Mouse (Mus musculus): ENCODE data around the gene Dusp8. TPM values are rescaled to one million over a fixed set of nuclear protein-coding genes. Genes with fewer than 3 reads are reported as not detected.
A peak's percentile ranks its signal among the peaks of the same experiment; 100 is the strongest.

The Dusp8 gene
- polyA plus RNA-seq, 1 experiment from 2014 or later: 0.88 TPM

DNA sequence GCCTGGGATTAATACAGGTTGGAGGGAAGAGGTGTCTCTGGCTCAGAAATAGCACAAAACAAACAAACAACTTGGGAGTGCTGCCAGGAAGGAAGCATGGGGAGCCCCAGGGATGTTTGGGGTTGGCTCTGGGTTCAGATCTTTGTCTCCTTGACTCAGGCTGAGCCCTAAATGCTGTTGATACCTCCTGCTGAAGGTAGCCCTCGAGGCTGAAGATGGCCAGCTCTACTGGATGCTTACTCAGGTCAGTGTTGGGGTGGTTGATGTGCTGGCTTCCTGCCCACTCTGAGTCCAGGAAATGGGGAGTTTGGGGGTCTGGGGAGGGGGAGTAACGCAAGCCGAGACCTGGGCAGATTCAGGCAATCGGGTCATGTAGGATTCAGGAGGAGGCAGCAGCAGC, 1.1 kb upstream of the Dusp8 start:
- H3K27ac ChIP-seq: no peak overlapping the region
- no peaks in the 10 kb centered on the region for H3K9me3 ChIP-seq
- no peak overlapping the region for H3K9ac ChIP-seq (replicated peaks)
- peaks cover 20% of the 10 kb centered on the region for H3K4me1 ChIP-seq (replicated peaks)
- peaks cover 84% of the 10 kb centered on the region for H3K27me3 ChIP-seq
- no peaks in the 10 kb centered on the region for H3K36me3 ChIP-seq
- H3K4me3 ChIP-seq (replicated peaks): no peak overlapping the region
- 67% methylated on average over 4 of the region's 4 CpGs for WGBS
- H3K4me2 ChIP-seq: no peak overlapping the region
- no peak for ATAC-seq (ENCODE audit: insufficient number of reproducible peaks, insufficient read depth, low FRiP score, low TSS enrichment, low read depth)

DNA sequence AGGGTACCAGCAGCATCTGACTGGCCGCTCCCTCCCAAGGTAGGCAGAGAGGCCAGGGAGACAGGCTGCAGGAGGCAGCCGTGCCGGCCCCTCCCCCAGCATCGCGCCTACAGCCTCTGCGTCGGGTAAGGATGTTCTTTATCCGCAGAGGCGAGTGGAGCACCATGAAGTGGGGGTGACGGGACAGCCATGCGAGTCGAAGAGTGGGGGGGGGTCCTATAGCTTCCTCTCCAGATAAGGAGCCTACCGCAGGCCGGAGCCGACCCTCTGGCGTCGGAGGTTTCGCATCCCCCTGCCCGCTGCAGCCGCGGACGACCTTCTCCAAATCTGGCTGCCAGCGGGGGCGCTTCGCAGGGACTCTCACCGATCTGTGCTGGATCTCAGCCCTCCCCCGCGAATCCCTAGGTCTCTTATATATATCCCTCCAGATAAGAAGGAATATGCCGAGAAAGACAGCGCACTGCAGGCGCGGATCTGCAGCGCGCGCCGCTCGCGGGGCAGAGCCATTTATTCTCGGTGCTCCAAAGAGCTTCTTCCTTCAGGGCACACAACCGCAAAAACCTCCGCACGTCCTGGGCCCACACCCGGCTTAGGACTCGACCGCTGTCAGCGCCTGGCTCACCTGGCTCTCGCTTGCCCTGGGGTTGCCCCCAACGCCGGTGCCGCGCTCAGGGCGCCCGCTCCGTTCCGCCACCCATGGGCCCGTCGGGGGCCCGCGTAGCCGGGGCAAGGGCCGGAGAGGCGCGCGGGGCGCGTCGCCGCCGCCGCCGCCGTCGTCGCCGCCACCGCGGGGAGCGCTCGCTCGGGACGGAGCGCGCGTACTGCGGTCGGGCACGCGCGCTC, 1.1 kb downstream of the Dusp8 start:
- 1% methylated on average over 89 of the region's 89 CpGs for WGBS
- ATAC-seq (ENCODE audit: insufficient number of reproducible peaks, insufficient read depth, low FRiP score, low TSS enrichment, low read depth): no peak
- Histone ChIP-seq H3K9ac (replicated peaks) (peak overlapping the region; percentile 63), H3K4me2 (peak overlapping the region; percentile 92), H3K4me3 (replicated peaks) (peak overlapping the region; percentile 69), H3K9me3 (no peaks in the 10 kb centered on the region), H3K4me1 (replicated peaks) (peaks cover 20% of the 10 kb centered on the region), H3K36me3 (no peaks in the 10 kb centered on the region), H3K27me3 (peaks cover 93% of the 10 kb centered on the region), H3K27ac (no peak overlapping the region)

DNA sequence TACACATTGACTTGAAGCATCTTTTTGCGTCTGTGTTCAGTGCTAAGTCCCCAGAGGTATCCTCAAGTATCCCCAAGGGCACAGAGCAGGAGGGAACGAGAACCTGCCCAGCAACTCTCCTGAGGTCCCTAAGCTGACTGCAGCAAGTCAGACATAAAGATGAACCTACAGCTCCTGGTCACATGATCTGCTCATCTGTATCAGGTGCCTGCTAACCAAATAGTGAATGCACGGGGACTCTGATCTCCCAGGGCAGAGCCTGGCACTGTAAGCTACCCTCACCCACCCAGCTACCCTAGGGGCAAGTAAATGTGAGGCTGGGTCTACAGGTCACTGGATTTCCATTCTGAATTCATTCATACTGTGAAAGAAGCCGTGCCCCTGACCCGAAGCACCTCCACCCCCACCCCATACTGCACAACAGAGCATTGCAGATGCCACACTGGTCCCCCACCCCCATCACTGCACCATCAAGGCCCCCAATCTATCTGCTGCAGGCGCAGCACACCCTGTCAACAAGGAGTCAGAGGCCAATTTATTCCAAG, 1.9 kb downstream of the Dusp8 start:
- Histone ChIP-seq H3K4me2 (peak overlapping the region; percentile 92), H3K4me1 (replicated peaks) (peaks cover 25% of the 10 kb centered on the region), H3K9me3 (no peaks in the 10 kb centered on the region), H3K4me3 (replicated peaks) (peak overlapping the region; percentile 69), H3K36me3 (no peaks in the 10 kb centered on the region), H3K27me3 (peaks cover 97% of the 10 kb centered on the region), H3K9ac (replicated peaks) (no peak overlapping the region), H3K27ac (no peak overlapping the region)
- WGBS: 27% methylated on average over 6 of the region's 6 CpGs
- no peak for ATAC-seq (ENCODE audit: insufficient number of reproducible peaks, insufficient read depth, low FRiP score, low TSS enrichment, low read depth)

DNA sequence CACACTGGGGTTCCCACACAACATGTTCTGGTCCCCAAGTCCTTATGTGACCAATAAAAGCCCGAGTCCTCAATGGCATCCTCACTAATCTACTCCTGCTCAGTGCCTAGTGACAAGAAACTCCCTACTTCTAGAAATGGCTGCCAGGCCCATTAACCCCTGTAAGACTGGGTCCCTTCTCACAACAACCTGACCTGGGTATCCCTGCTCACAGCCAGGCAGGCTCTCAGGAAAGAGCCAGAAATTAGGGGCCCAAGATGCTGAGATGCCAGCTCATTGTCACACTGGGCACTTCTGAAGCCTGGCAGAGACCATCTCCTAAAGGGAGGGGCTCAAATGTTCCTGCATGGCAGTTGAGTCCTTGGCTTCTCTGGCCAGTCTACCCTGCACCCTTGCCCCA, 2.7 kb downstream of the Dusp8 start:
- Histone ChIP-seq H3K9ac (replicated peaks) (no peak overlapping the region), H3K27ac (no peak overlapping the region), H3K4me3 (replicated peaks) (no peak overlapping the region), H3K27me3 (peaks cover 100% of the 10 kb centered on the region), H3K36me3 (no peaks in the 10 kb centered on the region), H3K4me2 (no peak overlapping the region), H3K4me1 (replicated peaks) (peaks cover 32% of the 10 kb centered on the region), H3K9me3 (no peaks in the 10 kb centered on the region)
- 55% methylated on average over 1 of the region's 1 CpGs for WGBS
- no peak for ATAC-seq (ENCODE audit: insufficient number of reproducible peaks, insufficient read depth, low FRiP score, low TSS enrichment, low read depth)

DNA sequence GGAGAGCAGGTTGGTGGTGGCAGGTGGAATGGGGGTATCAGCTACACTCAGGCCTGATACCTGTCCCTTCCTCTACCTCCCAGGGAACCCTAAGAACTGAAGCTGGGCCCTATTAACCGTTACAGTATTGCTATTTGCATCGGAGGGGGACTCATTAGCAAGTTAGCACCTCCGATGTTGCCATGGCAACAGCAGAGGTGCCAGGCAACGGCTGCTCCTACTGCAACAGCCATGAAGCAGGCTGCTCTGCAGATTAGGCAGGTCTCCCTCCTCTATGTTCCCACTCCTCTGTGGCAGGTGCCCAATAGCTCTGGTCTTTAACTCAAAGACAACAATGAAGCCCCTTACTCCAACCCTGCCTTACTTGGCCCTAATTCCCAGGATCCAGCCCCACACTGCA, 3.8 kb downstream of the Dusp8 start:
- Histone ChIP-seq H3K36me3 (no peaks in the 10 kb centered on the region), H3K27ac (no peak overlapping the region), H3K4me3 (replicated peaks) (no peak overlapping the region), H3K4me2 (no peak overlapping the region), H3K4me1 (replicated peaks) (peaks cover 32% of the 10 kb centered on the region), H3K9me3 (no peaks in the 10 kb centered on the region), H3K27me3 (peaks cover 100% of the 10 kb centered on the region), H3K9ac (replicated peaks) (no peak overlapping the region)
- 2% methylated on average over 4 of the region's 4 CpGs for WGBS
- ATAC-seq (ENCODE audit: insufficient number of reproducible peaks, insufficient read depth, low FRiP score, low TSS enrichment, low read depth): no peak

DNA sequence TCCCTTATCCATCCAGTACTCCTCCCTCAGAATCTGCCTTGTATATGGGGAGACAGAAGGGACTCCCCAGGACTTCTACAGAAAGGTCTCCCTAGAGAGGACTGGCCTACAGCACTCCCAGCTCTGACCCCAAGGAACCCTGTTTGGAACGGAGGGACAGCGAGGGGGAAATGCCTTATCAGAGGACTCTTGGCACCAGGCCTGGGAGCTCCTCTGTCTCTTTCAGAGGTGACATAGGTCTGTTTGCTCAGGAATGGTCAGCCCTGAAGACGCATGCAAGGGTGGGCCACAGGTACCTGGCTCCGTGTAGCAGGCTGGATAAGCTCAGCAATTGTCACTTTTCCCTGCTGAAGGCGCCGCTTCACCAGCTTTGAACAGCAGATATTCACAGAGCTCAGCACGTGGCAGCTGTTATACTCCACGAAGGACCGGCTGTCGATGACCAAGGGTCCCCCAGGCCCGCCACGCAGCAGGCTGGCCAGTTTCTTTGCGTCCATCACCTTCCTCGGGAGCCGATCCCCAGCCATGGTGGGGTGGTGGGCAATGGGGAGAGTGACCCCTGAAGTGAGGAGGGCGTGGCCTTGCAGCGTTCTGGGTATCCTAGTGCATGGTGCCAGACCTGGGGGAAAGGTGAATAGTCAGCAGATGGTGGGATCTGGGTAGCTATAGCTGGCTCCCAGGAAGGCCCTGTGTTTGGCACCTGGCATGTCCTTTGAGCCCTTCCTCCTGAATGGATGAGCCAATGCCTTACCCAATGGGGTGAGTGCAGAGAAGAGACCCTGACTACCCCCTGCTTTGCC, 5.8 kb downstream of the Dusp8 start:
- ATAC-seq (ENCODE audit: insufficient number of reproducible peaks, insufficient read depth, low FRiP score, low TSS enrichment, low read depth): no peak
- Histone ChIP-seq H3K9ac (replicated peaks) (no peak overlapping the region), H3K27ac (no peak overlapping the region), H3K36me3 (no peaks in the 10 kb centered on the region), H3K4me3 (replicated peaks) (no peak overlapping the region), H3K9me3 (no peaks in the 10 kb centered on the region), H3K4me1 (replicated peaks) (peaks cover 26% of the 10 kb centered on the region), H3K27me3 (peaks cover 97% of the 10 kb centered on the region), H3K4me2 (no peak overlapping the region)
- 59% methylated on average over 17 of the region's 17 CpGs for WGBS

DNA sequence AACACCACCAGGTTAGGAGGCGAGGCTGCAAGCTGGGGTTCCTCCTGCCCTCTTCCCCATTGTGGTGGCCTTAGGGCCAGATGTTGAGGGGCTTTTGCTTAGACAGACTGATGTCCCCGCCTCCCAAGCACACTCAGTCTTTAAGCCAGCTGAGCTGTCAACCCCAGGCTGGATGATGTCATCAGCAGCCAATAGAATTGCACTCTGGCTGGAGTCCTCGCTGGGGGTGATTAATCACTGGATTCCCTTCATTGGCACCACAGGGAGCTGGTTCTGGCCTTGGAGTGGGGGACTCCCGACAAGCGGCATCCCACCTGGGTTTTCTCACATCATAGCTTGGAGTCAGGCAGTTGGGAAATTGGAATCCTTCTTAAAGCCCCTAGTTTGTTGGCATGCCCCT, 6.8 kb downstream of the Dusp8 start:
- Histone ChIP-seq H3K4me2 (no peak overlapping the region), H3K9ac (replicated peaks) (no peak overlapping the region), H3K4me1 (replicated peaks) (peaks cover 20% of the 10 kb centered on the region), H3K4me3 (replicated peaks) (no peak overlapping the region), H3K27ac (no peak overlapping the region), H3K36me3 (no peaks in the 10 kb centered on the region), H3K9me3 (no peaks in the 10 kb centered on the region), H3K27me3 (peaks cover 97% of the 10 kb centered on the region)
- ATAC-seq (ENCODE audit: insufficient number of reproducible peaks, insufficient read depth, low FRiP score, low TSS enrichment, low read depth): 0 out of 2 replicates have a peak, but pooled peaks have one; percentile 48
- under 1% methylated on average over 5 of the region's 5 CpGs for WGBS

DNA sequence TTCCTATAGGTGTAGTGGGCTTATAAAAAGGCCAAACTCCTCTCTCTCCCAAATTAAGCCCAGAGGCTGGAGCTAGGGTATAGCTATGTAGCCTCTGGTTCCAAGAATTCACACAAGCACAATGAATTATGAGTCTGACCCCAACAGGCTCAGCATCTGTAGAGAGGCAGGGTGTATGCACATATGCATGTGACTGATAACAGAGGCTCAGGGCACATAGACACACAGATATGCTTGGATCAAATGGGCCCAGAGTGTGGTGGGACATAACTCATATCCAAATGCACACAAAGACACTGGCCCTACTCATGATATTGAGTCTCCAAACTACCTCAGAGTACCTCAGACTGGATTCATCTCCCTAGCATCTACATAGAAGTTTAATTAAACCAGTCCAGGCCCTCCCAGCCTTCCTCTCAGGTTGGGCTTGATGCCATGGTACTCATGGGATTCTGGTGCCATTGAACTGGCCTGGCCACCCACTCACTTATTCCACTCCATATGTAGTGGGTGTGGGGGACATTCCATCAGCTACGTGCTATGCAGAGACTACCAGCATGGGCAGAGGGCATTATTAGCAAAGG, 8.5 kb downstream of the Dusp8 start:
- Histone ChIP-seq H3K4me3 (replicated peaks) (no peak overlapping the region), H3K9ac (replicated peaks) (no peak overlapping the region), H3K27me3 (peaks cover 97% of the 10 kb centered on the region), H3K36me3 (no peaks in the 10 kb centered on the region), H3K9me3 (no peaks in the 10 kb centered on the region), H3K27ac (no peak overlapping the region), H3K4me1 (replicated peaks) (peaks cover 20% of the 10 kb centered on the region), H3K4me2 (no peak overlapping the region)
- 89% methylated on average over 1 of the region's 1 CpGs for WGBS
- ATAC-seq (ENCODE audit: insufficient number of reproducible peaks, insufficient read depth, low FRiP score, low TSS enrichment, low read depth): no peak

DNA sequence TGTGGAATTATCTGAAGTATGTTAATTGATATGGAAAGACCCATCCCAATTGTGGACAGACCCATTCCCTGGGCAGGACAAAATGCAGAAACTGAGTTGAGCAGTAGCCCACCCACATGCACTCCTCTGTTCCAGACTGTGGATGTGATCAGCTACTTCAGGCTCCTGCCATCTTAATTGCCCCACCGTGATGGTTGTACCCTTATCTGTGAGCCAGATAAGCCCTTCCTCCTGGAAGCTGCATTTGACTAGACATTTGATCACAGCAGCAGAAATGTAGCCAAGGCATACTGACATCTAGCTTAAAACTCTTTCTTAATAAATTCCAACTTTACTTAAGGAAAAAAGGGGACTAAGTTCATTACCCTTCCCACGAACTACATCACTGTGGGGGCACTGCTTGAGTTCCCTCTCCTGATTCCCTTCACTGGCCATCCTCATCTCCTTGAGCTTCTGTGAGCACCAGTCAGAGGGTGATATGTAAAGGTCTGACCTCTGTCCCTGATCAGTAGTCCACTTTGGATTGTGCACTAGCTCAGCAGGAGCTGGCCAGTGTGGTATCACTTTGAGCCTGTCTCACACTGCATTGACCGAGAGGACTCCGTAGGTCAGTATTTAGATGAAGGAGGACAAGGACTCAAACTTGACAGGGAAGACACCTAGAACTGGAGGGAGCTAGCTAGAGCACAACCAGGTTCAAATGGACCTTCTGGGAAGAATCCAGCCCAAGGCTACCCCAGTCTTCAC, 9.3 kb downstream of the Dusp8 start:
- Histone ChIP-seq H3K27me3 (peaks cover 97% of the 10 kb centered on the region), H3K9me3 (no peaks in the 10 kb centered on the region), H3K36me3 (no peaks in the 10 kb centered on the region), H3K4me2 (no peak overlapping the region), H3K9ac (replicated peaks) (no peak overlapping the region), H3K4me1 (replicated peaks) (peaks cover 21% of the 10 kb centered on the region), H3K27ac (no peak overlapping the region), H3K4me3 (replicated peaks) (no peak overlapping the region)
- WGBS: 76% methylated on average over 4 of the region's 4 CpGs
- ATAC-seq (ENCODE audit: insufficient number of reproducible peaks, insufficient read depth, low FRiP score, low TSS enrichment, low read depth): no peak

DNA sequence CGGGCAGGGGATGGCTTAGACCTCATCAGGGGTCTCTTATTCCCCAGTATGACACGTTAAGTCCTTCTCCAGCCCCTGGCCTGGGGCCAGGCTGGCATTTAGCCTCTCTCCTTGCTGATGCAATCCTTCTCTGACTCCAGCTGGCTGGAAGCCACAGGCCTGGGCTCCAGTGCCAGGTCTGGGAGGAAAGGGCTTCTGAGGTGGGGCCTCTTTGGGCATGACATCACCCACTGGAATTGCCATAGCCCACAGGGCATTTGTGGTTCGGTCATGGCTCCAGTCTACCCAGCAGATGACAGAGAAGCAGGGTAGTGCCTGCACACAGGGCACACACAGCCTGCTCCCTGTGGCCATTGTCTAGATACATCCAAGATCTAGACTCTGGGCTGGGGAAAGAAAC, 10.8 kb downstream of the Dusp8 start:
- H3K27ac ChIP-seq: no peak overlapping the region
- H3K36me3 ChIP-seq: no peaks in the 10 kb centered on the region
- ATAC-seq (ENCODE audit: insufficient number of reproducible peaks, insufficient read depth, low FRiP score, low TSS enrichment, low read depth): no peak
- H3K9me3 ChIP-seq: no peaks in the 10 kb centered on the region
- no peak overlapping the region for H3K9ac ChIP-seq (replicated peaks)
- 40% methylated on average over 3 of the region's 3 CpGs for WGBS
- no peak overlapping the region for H3K4me2 ChIP-seq
- peaks cover 96% of the 10 kb centered on the region for H3K27me3 ChIP-seq
- peaks cover 21% of the 10 kb centered on the region for H3K4me1 ChIP-seq (replicated peaks)
- H3K4me3 ChIP-seq (replicated peaks): no peak overlapping the region

Data from limb, embryonic 12.5 days (tissue).